Mouse (Mus musculus) heart, embryonic 13.5 days (tissue): ENCODE data around the gene Ppp5c. TPM values are rescaled to one million over a fixed set of nuclear protein-coding genes. Genes with fewer than 3 reads are reported as not detected.
A peak's percentile ranks its signal among the peaks of the same experiment; 100 is the strongest.
"Not testable (repeated sequence)": the region's sequence is repeated elsewhere in the genome, so short reads cannot be mapped to it uniquely, and the experiment has no call there.

ENCODE experiments used
- ATAC-seq: fragments of 200-750 bp; cut with Nextera tagmentation; 2 replicates; pipeline ENCODE4 v1.8.0; 2017; ENCODE audit warnings: moderate TSS enrichment; ENCODE audit not compliant: insufficient number of reproducible peaks, low FRiP score, low TSS enrichment; ENCODE audit errors: extremely low read depth
- H3K27ac ChIP-seq: fragments of 300-500 bp; sonication (generic); replicated peaks from 2 replicates; pipeline ENCODE4 v1.5.1; 2015; ENCODE audit warnings: moderate library complexity, mild to moderate bottlenecking, inconsistent platforms
- H3K27me3 ChIP-seq: fragments of 300-500 bp; sonication (generic); replicated peaks from 2 replicates; pipeline ENCODE4 v1.6.1; 2015; ENCODE audit warnings: mild to moderate bottlenecking, inconsistent platforms
- H3K36me3 ChIP-seq: fragments of 300-500 bp; sonication (generic); 2 replicates; pipeline ENCODE4 v1.6.1; 2015; ENCODE audit warnings: mild to moderate bottlenecking, inconsistent platforms
- H3K4me1 ChIP-seq: fragments of 300-500 bp; sonication (generic); 2 replicates; pipeline ENCODE4 v1.6.1; 2015; ENCODE audit warnings: inconsistent platforms
- H3K4me2 ChIP-seq: fragments of 300-500 bp; sonication (generic); 2 replicates; pipeline ENCODE4 v1.6.1; 2015; ENCODE audit warnings: inconsistent platforms, mild to moderate bottlenecking, moderate library complexity
- H3K4me3 ChIP-seq: fragments of 300-500 bp; sonication (generic); 2 replicates; pipeline ENCODE4 v1.5.1; 2015; ENCODE audit warnings: moderate library complexity, mild to moderate bottlenecking, inconsistent platforms
- H3K9ac ChIP-seq: fragments of 300-500 bp; sonication (generic); 2 replicates; pipeline ENCODE4 v1.6.1; 2015; ENCODE audit warnings: inconsistent platforms, mild to moderate bottlenecking, moderate library complexity
- H3K9me3 ChIP-seq: fragments of 300-500 bp; sonication (generic); 2 replicates; pipeline ENCODE4 v1.6.1; 2016; ENCODE audit warnings: inconsistent platforms
- WGBS: fragments of 180-500 bp; shearing (Covaris S2); methylation state at CpG from one replicate; pipeline ENCODE4 v1.1.7; 2015; ENCODE audit warnings: mixed read lengths; 5-methylcytosine and 5-hydroxymethylcytosine counted together
- polyA plus RNA-seq: library from polyadenylated mRNA; unstranded; fragments of >200 nt; fragmentation: Nextera tagmentation; extraction: Ambion mirVana; gene quantifications from 2 replicates; pipeline ENCODE4 v1.2.1, GENCODE M21; 2015

Gene Ppp5c
- 82.3 and 94.0 TPM in 2 replicates for polyA plus RNA-seq

DNA sequence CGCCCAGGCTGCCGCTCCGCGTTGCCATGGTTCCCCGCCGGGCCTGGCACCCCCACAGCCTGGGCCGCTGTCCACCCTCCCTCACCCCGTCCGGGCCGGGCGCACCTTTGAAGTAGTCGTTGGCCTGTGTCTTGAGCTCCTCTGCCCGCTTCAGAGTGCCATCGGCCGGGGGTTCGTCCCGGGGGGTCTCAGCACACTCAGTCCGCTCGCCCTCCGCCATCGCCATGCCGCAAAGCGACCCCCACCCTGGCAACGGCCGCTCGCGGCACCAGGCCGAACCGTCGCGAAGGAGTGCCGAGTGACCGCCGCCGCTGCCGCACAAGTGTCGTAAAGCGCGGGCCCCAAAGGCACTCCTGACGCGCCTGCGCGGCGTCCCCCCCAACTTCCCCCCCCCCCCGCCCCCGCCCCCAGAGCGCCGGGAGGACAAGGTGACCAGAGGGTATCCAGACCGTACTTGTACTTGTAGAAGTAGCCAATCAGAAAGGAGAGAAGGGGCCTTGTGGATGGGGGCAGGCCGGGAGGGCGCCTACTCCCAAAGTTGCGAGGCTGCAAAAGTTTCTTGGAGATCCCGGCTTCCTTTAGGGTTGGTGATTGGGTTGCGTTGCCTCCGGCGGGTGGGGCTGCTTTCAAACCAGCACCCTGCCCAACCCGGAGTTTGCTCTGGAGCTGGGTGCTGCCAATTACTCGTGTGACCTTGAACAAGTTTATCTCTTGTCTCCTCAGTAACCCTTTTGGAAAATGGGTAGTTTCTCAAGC is at the start of gene Ppp5c:
TSS of gene Ppp5c (minus strand) at position 337 of the 756 bp plus-strand sequence.
- Histone ChIP-seq H3K4me1 (peaks cover 47% of the 10 kb centered on the region), H3K27me3 (no peaks in the 10 kb centered on the region), H3K9ac (peak within 1 kb of the TSS; percentile 92), H3K9me3 (no peaks in the 10 kb centered on the region), H3K36me3 (peaks cover 38% of the 10 kb centered on the region), H3K4me3 (peak within 1 kb of the TSS; percentile 90), H3K27ac (peak within 1 kb of the TSS; percentile 88), H3K4me2 (peak within 1 kb of the TSS; percentile 89)
- ATAC-seq = peak; percentile 72
- WGBS = under 1% methylated on average over 57 of the region's 58 CpGs

DNA sequence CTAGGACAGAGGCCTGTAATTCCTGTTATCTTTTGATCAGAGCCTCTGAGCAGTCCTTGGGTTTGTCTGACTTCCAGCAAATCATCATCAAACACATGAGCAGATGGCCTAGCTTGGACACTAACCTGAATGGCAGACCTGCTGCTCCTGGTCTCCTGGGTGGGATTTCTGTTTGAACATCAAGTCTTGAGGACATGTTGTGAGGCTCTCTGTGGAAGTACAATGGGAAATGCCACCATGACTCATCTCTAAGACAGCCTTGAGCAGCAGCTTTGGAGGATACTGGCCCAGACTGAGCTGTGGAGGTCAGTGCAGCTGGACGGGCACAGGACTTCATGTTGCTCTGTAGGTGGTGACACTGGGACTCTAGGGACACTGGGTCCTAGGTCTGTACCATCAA is 48.8 kb upstream of the Ppp5c start:
- no peak overlapping the region for H3K27ac ChIP-seq
- WGBS = 88% methylated on average over 1 of the region's 1 CpGs

DNA sequence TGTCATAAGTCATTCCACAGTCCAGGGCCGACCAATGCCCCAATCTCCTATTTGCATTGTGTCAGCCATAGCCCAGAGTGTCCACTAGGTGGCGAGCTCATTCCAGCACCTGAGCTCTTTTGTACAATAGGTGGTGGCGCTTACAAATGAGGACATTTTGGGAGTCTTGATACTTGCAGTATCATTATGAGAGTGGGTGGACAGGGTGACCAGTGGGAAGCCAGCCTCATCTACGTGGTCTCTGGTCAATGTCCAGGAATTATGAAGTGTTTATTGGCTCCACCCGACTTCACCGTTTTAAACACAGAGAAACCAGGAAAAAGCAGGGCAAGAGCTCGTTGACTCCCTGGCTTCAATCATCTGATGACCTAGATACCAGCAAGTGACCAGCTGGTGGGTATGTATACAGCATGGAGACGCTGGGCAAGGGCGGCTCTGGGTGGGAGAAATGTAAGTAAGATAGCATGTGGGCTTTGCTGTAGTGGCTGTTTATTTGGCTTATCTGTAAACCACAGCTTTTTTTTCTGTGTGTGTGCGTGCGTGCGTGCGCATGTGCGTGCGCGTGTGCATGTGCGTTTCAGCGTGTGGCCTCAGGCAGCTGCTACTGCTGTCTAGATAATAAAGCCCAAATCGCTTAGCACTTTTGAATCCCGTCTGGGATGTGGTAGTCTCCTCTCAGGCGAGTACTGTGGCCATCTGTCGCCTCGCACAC is 46.3 kb upstream of the Ppp5c start, which contains the start of gene Psg16:
TSS of gene Psg16 (plus strand) at position 137 of the 712 bp plus-strand sequence.
- WGBS = 57% methylated on average over 23 of the region's 23 CpGs
- peak within 1 kb of the TSS; percentile 4; the same call in 1 of the 2 replicates for H3K4me2 ChIP-seq
- H3K9me3 ChIP-seq = 0 out of 2 replicates have a peak, but pooled peaks cover 3% of the 10 kb centered on the region
- no peaks in the 10 kb centered on the region for H3K36me3 ChIP-seq
- H3K27ac ChIP-seq = no peak within 1 kb of the TSS
- H3K4me1 ChIP-seq = no peaks in the 10 kb centered on the region
- no peak within 1 kb of the TSS for H3K9ac ChIP-seq
- no peak for ATAC-seq
- H3K27me3 ChIP-seq = no peaks in the 10 kb centered on the region
- H3K4me3 ChIP-seq = no peak within 1 kb of the TSS

More for the DNA sequence above, 48.8 kb upstream of the Ppp5c start:
- Histone ChIP-seq H3K27me3 (no peaks in the 10 kb centered on the region), H3K4me3 (no peak overlapping the region), H3K4me2 (no peak overlapping the region), H3K4me1 (no peaks in the 10 kb centered on the region), H3K36me3 (no peaks in the 10 kb centered on the region), H3K9me3 (0 out of 2 replicates have a peak, but pooled peaks cover 3% of the 10 kb centered on the region), H3K9ac (no peak overlapping the region)
- no peak for ATAC-seq

DNA sequence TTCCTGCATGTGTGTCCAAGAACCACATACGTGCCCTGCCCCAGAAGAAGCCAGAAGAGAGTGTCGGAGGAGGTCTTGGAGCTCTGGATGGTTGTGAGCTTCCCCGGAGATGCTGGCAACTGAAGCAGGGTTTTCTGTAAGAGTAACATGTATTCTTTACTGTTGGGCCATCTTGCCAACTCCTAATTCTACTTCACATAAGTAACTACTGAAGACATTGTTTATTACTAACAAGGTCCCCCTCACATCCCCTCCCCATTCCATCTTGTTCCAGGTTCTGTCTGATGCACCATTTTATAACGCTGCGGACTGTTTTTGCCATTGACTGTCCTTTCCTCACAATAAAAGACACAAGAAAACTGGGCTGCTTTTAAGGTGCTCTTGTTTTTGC is 45.8 kb upstream of the Ppp5c start:
- Histone ChIP-seq H3K4me3 (no peak overlapping the region), H3K9me3 (0 out of 2 replicates have a peak, but pooled peaks cover 3% of the 10 kb centered on the region), H3K36me3 (no peaks in the 10 kb centered on the region), H3K27ac (no peak overlapping the region), H3K4me2 (no peak overlapping the region), H3K9ac (no peak overlapping the region), H3K27me3 (no peaks in the 10 kb centered on the region), H3K4me1 (no peaks in the 10 kb centered on the region)
- 53% methylated on average over 5 of the region's 5 CpGs for WGBS
- no peak for ATAC-seq

DNA sequence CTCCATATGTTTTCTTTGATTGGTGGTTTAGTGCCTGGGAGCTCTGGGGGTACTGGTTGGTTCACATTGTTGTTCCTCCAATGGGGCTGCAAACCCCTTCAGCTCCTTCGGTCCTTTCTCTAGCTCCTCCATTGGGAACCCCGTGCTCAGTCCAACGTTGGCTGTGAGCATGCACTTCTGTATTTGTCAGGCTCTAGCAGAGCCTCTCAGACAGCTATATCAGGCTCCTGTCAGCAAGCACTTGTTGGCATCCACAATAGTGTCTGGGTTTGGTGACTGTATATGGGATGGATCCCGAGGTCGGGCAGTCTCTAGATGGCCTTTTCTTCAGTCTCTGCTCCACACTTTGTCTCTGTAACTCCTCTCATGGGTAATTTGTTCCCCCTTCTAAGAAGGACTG is 39.9 kb upstream of the Ppp5c start:
- WGBS = 27% methylated on average over 5 of the region's 5 CpGs
- H3K9ac ChIP-seq, H3K4me2 ChIP-seq, ATAC-seq, H3K4me3 ChIP-seq, H3K9me3 ChIP-seq, H3K36me3 ChIP-seq, H3K27me3 ChIP-seq: not testable (repeated sequence)
- H3K27ac ChIP-seq = peak overlapping the region; percentile 0; the same call in 1 of the 2 replicates
- H3K4me1 ChIP-seq = peaks cover 11% of the 10 kb centered on the region

DNA sequence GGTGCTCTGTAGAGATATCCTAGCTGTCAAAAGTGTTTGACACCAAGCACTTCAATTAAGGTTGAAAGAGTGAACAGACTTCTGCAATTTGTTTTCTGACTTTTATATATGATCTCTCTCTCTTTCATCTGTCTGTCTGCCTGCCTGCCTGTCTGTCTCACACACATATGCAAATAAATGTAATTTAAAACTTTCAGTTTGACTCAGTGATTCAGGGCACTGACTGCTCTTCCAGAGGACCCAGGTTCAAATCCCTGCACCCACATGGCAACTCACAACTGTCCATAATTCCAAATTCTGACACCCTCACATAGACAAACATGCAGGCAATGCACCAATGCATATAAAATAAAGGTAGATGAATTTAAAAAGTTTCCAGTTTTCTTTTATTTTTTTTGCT is 39.3 kb upstream of the Ppp5c start:
- Histone ChIP-seq H3K27me3 (no peaks in the 10 kb centered on the region), H3K27ac (no peak overlapping the region), H3K9ac (no peak overlapping the region), H3K4me2 (no peak overlapping the region), H3K4me1 (peaks cover 13% of the 10 kb centered on the region), H3K4me3 (no peak overlapping the region), H3K9me3 (no peaks in the 10 kb centered on the region), H3K36me3 (no peaks in the 10 kb centered on the region)
- ATAC-seq = no peak

DNA sequence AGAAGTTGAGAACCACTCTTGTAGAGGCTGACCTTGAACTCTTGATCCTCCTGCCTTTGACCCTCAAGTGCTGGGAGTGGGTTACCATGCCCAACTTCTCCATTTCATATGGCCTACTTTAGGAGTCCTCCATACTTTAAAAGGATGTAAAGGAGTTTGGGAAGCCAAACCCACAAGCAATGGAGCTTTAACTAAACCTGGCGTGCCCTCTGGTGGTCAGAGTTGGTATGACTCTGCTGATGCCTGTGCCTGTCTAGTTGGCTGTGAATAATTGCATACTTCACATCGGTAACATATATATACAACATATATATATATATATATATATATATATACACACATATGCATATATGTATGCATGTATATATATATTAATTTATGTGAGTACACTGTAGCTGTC is 38.7 kb upstream of the Ppp5c start:
- no peak for ATAC-seq
- Histone ChIP-seq H3K9ac (no peak overlapping the region), H3K4me2 (no peak overlapping the region), H3K27ac (no peak overlapping the region), H3K36me3 (no peaks in the 10 kb centered on the region), H3K4me1 (peaks cover 17% of the 10 kb centered on the region), H3K4me3 (no peak overlapping the region), H3K27me3 (no peaks in the 10 kb centered on the region), H3K9me3 (no peaks in the 10 kb centered on the region)
- 10% methylated on average over 2 of the region's 2 CpGs for WGBS

DNA sequence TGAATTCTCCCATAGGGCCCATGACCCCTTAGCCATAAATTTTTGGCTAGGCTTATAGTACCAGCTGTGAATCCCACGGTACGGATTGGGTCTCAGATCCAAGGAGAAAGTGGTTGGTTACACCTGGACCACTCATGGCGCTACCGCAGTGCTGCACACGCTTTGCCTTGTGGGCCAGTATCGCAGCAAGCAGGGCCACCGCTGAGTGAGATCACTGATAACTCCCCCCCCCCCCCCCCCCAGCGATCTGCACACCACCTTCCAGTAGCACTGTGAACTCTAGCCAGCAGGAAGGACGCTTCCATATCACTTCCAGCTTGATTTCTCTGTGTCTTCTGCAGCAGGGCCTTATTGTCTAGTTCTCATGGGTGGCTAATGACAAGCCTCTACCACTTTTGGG is 37.9 kb upstream of the Ppp5c start:
- H3K27ac ChIP-seq = no peak overlapping the region

DNA sequence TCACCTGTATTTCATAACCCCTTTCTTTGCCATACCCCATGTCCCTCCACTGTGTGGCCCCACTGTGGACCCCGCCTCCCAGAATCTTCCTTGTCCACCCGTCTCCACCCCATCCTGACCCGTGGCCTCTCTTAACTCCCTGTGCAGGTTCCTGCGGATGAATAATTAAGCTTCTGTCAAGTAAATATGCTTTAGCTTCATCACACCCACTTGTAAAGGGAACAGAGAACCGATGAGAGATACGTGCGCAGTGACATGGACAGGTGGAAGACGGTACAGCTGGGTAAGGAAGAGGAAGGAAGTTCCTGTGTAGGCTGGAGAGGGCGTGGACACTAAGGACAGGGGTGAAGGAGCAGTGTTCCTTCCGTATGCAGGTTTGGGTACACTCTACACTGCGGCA is 35.1 kb upstream of the Ppp5c start:
- H3K4me1 ChIP-seq = peaks cover 53% of the 10 kb centered on the region
- H3K4me2 ChIP-seq = peak overlapping the region; percentile 92
- no peaks in the 10 kb centered on the region for H3K27me3 ChIP-seq
- no peaks in the 10 kb centered on the region for H3K9me3 ChIP-seq
- WGBS = 11% methylated on average over 11 of the region's 11 CpGs
- no peak for ATAC-seq
- H3K36me3 ChIP-seq = no peaks in the 10 kb centered on the region
- peak overlapping the region; percentile 93 for H3K9ac ChIP-seq
- peak overlapping the region; percentile 78 for H3K4me3 ChIP-seq
- peak overlapping the region; percentile 79 for H3K27ac ChIP-seq

More for the DNA sequence above, 37.9 kb upstream of the Ppp5c start:
- H3K9me3 ChIP-seq = no peaks in the 10 kb centered on the region
- no peak overlapping the region for H3K9ac ChIP-seq
- no peak for ATAC-seq
- no peaks in the 10 kb centered on the region for H3K27me3 ChIP-seq
- no peak overlapping the region for H3K4me2 ChIP-seq
- WGBS = 76% methylated on average over 8 of the region's 9 CpGs
- peaks cover 25% of the 10 kb centered on the region for H3K4me1 ChIP-seq
- no peak overlapping the region for H3K4me3 ChIP-seq
- H3K36me3 ChIP-seq = no peaks in the 10 kb centered on the region

DNA sequence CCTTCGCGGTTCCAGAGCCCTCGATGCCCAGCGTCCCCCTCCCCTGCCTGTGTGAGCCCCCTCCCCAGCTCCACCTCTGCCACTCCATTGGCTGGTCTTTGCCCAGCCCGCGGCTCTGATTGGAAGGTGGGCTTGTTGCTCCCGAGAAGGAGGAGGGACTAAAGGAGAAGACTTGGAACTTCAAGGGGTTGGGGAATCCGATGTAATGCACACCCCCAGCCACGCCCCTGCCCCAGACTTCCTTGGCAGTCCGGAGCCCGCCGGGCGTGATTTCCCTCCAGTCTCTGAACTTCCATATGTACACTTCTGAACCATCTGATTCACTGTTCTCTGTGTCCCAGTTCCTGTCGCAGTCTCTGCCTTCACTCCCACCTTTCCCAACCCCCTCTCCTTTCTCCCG is 34.7 kb upstream of the Ppp5c start, which contains the start of gene Hif3a:
TSS of gene Hif3a (minus strand) at position 39 of the 400 bp plus-strand sequence.
- Histone ChIP-seq H3K4me2 (peak within 1 kb of the TSS; percentile 92), H3K36me3 (no peaks in the 10 kb centered on the region), H3K4me1 (peaks cover 55% of the 10 kb centered on the region), H3K9me3 (no peaks in the 10 kb centered on the region), H3K4me3 (peak within 1 kb of the TSS; percentile 78), H3K9ac (peak within 1 kb of the TSS; percentile 93), H3K27me3 (no peaks in the 10 kb centered on the region), H3K27ac (peak within 1 kb of the TSS; percentile 99)
- peak; percentile 50; the same call in 1 of the 2 replicates for ATAC-seq
- WGBS = under 1% methylated on average over 15 of the region's 15 CpGs

DNA sequence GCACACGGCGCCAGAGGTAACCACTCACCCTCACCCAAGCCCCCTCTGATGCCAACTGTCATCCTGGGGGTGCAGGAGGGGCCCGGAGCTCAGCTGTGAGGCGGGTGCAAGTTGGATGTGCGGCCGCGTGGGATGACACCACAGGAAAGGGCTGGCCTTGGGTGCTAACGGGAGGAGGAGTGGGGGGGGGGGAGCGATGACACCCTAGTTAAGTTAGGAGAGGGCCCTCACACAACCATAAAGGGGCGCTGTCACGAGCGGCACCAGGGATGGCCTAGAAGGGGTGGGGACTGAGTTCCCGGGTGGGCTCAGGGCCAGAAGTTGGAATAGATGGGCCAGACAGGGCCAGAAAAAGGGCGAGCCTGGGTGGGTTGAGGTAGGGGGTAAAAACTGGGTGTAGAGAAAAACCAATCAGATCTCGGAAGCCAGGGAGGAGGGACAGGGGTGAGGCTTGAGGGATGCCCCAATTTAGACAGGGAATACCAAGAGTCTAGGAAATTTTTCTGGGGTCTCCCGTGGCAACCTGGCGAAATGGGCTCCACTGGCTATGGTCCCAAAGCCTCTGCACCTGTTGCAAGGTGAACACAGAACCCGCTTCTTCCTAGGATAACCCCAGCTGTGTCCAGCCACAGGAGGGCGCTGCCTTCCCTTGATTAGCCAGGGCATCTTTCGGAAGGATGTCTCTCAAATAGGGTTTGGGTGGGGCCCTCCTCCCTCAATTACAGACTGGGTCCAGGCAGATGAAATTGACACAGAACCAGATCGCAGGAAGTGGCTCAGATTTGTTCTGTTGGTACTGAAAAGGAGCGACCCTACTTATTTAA is 33.3 kb upstream of the Ppp5c start:
- H3K27me3 ChIP-seq = no peaks in the 10 kb centered on the region
- peaks cover 68% of the 10 kb centered on the region for H3K4me1 ChIP-seq
- peak overlapping the region; percentile 99 for H3K27ac ChIP-seq
- no peaks in the 10 kb centered on the region for H3K36me3 ChIP-seq
- ATAC-seq = no peak
- no peaks in the 10 kb centered on the region for H3K9me3 ChIP-seq
- 63% methylated on average over 22 of the region's 22 CpGs for WGBS
- H3K4me2 ChIP-seq = peak overlapping the region; percentile 92
- H3K9ac ChIP-seq = peak overlapping the region; percentile 93
- peak overlapping the region; percentile 78 for H3K4me3 ChIP-seq
